Mouse (Mus musculus): ENCODE data around the gene Dock9. TPM values are rescaled to one million over a fixed set of nuclear protein-coding genes. Genes with fewer than 3 reads are reported as not detected.

Dock9 gene
- 5.0 and 5.2 TPM in 2 replicates for polyA plus RNA-seq (2014; fragmentation: Nextera tagmentation; extraction: Ambion mirVana)

DNA sequence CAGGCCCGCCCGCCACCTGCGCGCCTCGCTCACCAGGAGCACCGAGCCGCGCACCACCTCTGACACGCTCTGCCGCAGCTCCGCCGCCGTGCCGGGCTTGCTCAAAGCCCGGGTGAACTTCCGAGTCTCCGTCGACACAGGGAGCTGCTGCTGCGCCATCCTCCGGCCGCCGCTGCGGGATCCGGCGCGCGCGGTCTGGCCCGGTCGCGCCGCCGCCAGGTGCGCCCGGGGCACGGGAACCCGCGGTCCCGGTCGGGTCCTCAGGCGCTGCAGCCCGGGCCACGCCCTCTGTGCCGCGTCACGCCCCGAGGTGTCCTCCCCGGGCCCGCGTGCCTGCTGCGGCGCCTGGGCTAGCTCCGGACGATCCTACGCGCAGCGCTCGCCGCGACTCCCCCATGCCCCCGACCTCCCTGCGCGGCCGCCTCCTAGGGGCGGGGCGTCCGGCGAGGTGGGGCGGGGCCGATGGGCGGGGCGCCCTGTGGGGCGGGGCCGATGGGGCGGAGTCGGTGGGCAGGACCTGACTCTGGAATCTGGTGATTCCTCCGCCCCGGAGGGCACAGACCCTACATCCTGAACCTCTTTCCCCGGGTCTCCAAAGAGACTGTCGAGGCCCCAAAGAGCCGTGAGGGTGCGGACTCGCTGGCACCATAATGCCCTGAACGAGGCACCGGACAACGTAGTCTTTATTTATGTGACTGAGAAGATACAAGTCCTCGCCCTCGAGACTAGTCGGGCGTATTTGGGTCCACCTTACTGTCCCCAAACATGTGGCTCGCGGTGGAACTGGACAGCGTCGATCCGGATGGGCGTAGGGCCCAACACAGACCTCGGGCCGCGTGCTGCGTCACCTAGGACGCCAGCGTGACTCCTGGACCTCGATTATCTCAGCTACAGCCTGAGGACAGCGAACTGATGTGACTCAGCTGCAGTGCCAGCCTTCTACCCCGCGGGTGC is at the start of gene Dock9:
TSS of gene Dock9 (minus strand) at position 381 of the 954 bp plus-strand sequence.
- Histone ChIP-seq H3K9ac (ENCODE audit: low read depth, low read length) (peak within 1 kb of the TSS; percentile 71), H3K4me1 (replicated peaks; ENCODE audit: control insufficient read depth, insufficient read depth, low read length) (peaks cover 17% of the 10 kb centered on the region), H3K9me3 (ENCODE audit: control insufficient read depth, low read length) (no peaks in the 10 kb centered on the region), H3K27me3 (replicated peaks; ENCODE audit: control insufficient read depth, insufficient read depth, low read length) (no peaks in the 10 kb centered on the region; the same call in 1 of the 2 replicates), H3K4me2 (peak within 1 kb of the TSS; percentile 98), H3K27ac (ENCODE audit: low read depth, low read length) (peak within 1 kb of the TSS; percentile 88), H3K36me3 (ENCODE audit: control insufficient read depth, insufficient read depth, low read length) (no peaks in the 10 kb centered on the region), H3K4me3 (ENCODE audit: low read depth, low read length) (peak within 1 kb of the TSS; percentile 64)
- peak; percentile 87 for ATAC-seq (replicated peaks; ENCODE audit: low FRiP score)
- WGBS: under 1% methylated on average over 104 of the region's 106 CpGs
- peak; percentile 98 for DNase-seq (ENCODE audit: low spot score)

DNA sequence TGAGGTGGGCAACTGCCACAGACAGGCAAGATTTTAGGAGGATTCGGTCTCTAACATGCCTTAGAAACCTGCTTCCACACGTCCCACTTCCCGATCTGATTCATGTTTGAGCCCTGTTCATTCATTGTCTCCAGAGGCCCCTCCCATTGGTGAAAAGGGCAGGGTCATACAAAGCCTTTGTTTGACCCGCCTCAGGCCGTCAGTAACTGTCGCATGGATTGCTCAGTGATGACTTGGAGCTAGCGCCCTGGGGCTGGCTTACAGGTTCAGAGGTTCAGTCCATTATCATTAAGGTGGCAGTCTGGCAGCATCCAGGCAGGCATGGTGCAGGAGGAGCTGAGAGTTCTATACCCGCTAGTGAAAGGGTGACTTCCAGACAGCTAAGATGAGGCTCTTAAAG is 46.8 kb upstream of the Dock9 start:
- Histone ChIP-seq H3K4me1 (replicated peaks; ENCODE audit: control insufficient read depth, insufficient read depth, low read length) (no peaks in the 10 kb centered on the region), H3K9me3 (ENCODE audit: control insufficient read depth, low read length) (no peaks in the 10 kb centered on the region), H3K27me3 (replicated peaks; ENCODE audit: control insufficient read depth, insufficient read depth, low read length) (no peaks in the 10 kb centered on the region), H3K4me3 (ENCODE audit: low read depth, low read length) (no peak overlapping the region), H3K27ac (ENCODE audit: low read depth, low read length) (no peak overlapping the region), H3K9ac (ENCODE audit: low read depth, low read length) (no peak overlapping the region), H3K36me3 (ENCODE audit: control insufficient read depth, insufficient read depth, low read length) (no peaks in the 10 kb centered on the region), H3K4me2 (no peak overlapping the region)
- ATAC-seq (replicated peaks; ENCODE audit: low FRiP score) (no peak), DNase-seq (ENCODE audit: low spot score) (no peak)
- WGBS: 65% methylated on average over 8 of the region's 8 CpGs

DNA sequence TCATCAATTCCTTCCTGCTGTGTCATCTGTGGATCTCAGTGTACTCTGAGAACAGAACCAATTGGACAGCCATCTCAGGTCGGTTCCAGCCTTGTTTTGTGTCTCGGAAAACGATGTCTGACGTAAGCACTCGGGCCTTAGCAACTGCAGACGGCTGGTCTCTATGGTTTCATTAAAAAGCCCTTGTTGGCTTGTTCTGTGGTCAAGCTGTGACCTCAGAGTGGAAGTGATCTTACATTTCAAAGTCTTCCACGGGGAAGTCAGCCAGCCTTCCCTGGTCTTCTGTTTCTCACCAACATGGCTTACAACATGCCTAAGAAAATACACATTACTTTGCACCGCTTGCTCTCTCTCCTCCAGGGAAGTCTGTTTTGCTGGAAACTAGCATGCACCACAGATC is 42.6 kb upstream of the Dock9 start:
- H3K9ac ChIP-seq (ENCODE audit: low read depth, low read length): no peak overlapping the region
- no peak for ATAC-seq (replicated peaks; ENCODE audit: low FRiP score)
- peaks cover 5% of the 10 kb centered on the region; the same call in 1 of the 2 replicates for H3K9me3 ChIP-seq (ENCODE audit: control insufficient read depth, low read length)
- no peak overlapping the region for H3K4me2 ChIP-seq
- H3K36me3 ChIP-seq (ENCODE audit: control insufficient read depth, insufficient read depth, low read length): no peaks in the 10 kb centered on the region
- no peaks in the 10 kb centered on the region for H3K4me1 ChIP-seq (replicated peaks; ENCODE audit: control insufficient read depth, insufficient read depth, low read length)
- H3K27ac ChIP-seq (ENCODE audit: low read depth, low read length): no peak overlapping the region
- DNase-seq (ENCODE audit: low spot score): no peak
- H3K27me3 ChIP-seq (replicated peaks; ENCODE audit: control insufficient read depth, insufficient read depth, low read length): no peaks in the 10 kb centered on the region
- WGBS: 74% methylated on average over 8 of the region's 8 CpGs
- H3K4me3 ChIP-seq (ENCODE audit: low read depth, low read length): no peak overlapping the region

DNA sequence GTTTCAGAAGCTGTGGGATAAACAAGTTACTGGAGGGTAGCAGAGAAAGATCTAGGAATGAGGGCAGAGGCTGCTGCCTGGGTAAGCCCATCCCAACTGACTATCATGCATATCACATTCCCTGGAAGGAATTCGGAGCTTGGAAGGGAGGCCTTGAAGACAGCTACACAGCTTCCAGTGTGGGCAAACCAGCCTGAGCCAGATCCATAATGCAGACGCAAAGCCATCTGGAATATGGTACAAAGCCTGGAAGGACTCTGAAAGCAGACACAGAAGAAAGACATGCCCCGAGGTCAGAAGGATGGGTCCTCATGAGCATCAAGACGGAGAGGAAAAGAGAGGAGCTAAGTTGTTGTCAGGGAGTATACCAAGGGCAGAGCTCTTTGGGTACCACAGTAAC is 40.5 kb upstream of the Dock9 start:
- peaks cover 5% of the 10 kb centered on the region; the same call in 1 of the 2 replicates for H3K9me3 ChIP-seq (ENCODE audit: control insufficient read depth, low read length)
- H3K4me3 ChIP-seq (ENCODE audit: low read depth, low read length): no peak overlapping the region
- H3K27ac ChIP-seq (ENCODE audit: low read depth, low read length): no peak overlapping the region
- H3K36me3 ChIP-seq (ENCODE audit: control insufficient read depth, insufficient read depth, low read length): no peaks in the 10 kb centered on the region
- no peak overlapping the region for H3K4me2 ChIP-seq
- WGBS: 89% methylated on average over 4 of the region's 4 CpGs
- H3K27me3 ChIP-seq (replicated peaks; ENCODE audit: control insufficient read depth, insufficient read depth, low read length): no peaks in the 10 kb centered on the region
- DNase-seq (ENCODE audit: low spot score) (no peak), ATAC-seq (replicated peaks; ENCODE audit: low FRiP score) (no peak)
- H3K4me1 ChIP-seq (replicated peaks; ENCODE audit: control insufficient read depth, insufficient read depth, low read length): no peaks in the 10 kb centered on the region
- H3K9ac ChIP-seq (ENCODE audit: low read depth, low read length): no peak overlapping the region

DNA sequence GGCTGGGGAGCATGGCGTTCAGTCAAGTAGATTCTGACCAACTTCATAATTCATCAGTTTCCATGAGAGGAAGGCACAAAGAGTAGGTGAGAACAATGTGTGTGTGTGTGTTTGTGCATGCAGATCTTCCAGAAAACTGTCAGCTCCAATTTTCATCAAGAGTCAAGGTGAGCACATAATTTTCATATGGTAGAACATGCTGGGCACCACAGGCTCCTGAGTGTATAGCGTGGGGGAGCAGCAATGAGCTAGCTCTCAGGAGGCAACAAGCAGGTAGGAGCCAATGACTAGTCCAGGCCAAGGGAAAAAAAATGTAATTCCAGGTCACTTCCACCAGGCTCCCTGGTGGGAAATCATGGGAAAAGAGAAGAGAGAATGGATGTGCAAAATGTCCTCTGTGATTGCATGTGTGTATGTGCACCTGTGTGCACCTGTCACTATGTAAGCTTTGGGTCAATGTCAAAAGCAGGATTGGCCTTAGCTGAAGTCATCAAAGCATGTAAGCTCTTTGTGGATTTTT is 35.4 kb upstream of the Dock9 start:
- WGBS: 72% methylated on average over 2 of the region's 2 CpGs
- no peaks in the 10 kb centered on the region for H3K36me3 ChIP-seq (ENCODE audit: control insufficient read depth, insufficient read depth, low read length)
- H3K4me1 ChIP-seq (replicated peaks; ENCODE audit: control insufficient read depth, insufficient read depth, low read length): no peaks in the 10 kb centered on the region
- DNase-seq (ENCODE audit: low spot score): no peak
- ATAC-seq (replicated peaks; ENCODE audit: low FRiP score): no peak
- H3K27ac ChIP-seq (ENCODE audit: low read depth, low read length): no peak overlapping the region
- no peaks in the 10 kb centered on the region for H3K9me3 ChIP-seq (ENCODE audit: control insufficient read depth, low read length)
- H3K4me3 ChIP-seq (ENCODE audit: low read depth, low read length): no peak overlapping the region
- H3K9ac ChIP-seq (ENCODE audit: low read depth, low read length): no peak overlapping the region
- no peak overlapping the region for H3K4me2 ChIP-seq
- H3K27me3 ChIP-seq (replicated peaks; ENCODE audit: control insufficient read depth, insufficient read depth, low read length): no peaks in the 10 kb centered on the region

DNA sequence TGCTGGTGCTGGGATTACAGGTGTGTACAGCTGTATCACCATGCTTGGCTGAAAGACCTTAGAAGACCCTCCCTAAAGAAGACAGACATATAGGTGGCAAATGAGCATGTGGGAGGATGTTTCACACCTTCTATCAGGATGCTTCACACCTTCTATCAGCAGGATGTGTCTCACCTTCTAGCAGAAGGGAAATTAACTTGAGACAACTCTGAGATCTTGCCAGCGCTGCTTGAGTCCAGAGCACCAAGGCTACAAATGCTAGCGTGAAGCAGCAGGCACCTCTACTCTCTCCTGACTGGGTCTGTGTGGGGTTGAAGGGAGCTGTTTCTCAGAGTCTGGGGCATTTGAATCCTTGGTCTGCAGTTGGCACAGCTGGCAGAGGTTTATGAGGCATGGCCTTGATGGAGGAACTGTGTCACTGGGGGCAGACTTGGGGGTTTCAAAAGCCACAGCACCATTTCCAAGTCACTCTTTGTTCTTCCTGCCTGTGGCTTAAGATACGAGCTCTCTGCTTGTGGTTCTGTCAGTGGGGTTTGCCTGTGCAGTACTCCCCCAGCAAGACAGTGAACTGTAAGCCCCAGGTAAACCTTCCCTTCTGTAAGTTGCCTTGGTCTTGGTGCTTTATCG is 32.3 kb upstream of the Dock9 start:
- Histone ChIP-seq H3K27ac (ENCODE audit: low read depth, low read length) (no peak overlapping the region), H3K27me3 (replicated peaks; ENCODE audit: control insufficient read depth, insufficient read depth, low read length) (no peaks in the 10 kb centered on the region), H3K4me1 (replicated peaks; ENCODE audit: control insufficient read depth, insufficient read depth, low read length) (no peaks in the 10 kb centered on the region), H3K36me3 (ENCODE audit: control insufficient read depth, insufficient read depth, low read length) (no peaks in the 10 kb centered on the region), H3K9ac (ENCODE audit: low read depth, low read length) (no peak overlapping the region), H3K4me3 (ENCODE audit: low read depth, low read length) (no peak overlapping the region), H3K4me2 (no peak overlapping the region), H3K9me3 (ENCODE audit: control insufficient read depth, low read length) (no peaks in the 10 kb centered on the region)
- DNase-seq (ENCODE audit: low spot score) (no peak), ATAC-seq (replicated peaks; ENCODE audit: low FRiP score) (no peak)
- 77% methylated on average over 4 of the region's 4 CpGs for WGBS

DNA sequence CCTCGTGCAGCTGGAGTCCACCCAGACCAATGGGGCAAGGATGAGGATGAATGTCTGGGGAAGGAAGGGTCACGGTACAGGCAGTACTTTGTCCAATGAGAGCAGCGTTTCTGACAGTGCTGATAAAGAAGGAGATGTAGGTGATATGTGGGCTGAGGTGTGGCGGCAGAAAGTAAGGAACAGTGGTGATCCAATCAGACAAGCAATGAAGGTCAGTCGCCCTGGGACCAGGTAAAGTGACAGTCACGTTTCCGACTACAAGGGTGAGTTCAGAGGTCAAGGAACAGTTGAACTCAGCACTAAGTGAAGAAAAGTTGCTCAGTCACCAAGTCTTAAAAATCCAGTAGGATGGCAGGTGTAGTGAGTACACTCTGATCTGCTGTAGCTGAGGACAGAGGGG is 29.5 kb upstream of the Dock9 start:
- no peak overlapping the region for H3K4me2 ChIP-seq
- no peaks in the 10 kb centered on the region for H3K4me1 ChIP-seq (replicated peaks; ENCODE audit: control insufficient read depth, insufficient read depth, low read length)
- no peaks in the 10 kb centered on the region for H3K27me3 ChIP-seq (replicated peaks; ENCODE audit: control insufficient read depth, insufficient read depth, low read length)
- H3K9me3 ChIP-seq (ENCODE audit: control insufficient read depth, low read length): no peaks in the 10 kb centered on the region
- no peak for ATAC-seq (replicated peaks; ENCODE audit: low FRiP score)
- DNase-seq (ENCODE audit: low spot score): no peak
- H3K27ac ChIP-seq (ENCODE audit: low read depth, low read length): no peak overlapping the region
- 77% methylated on average over 7 of the region's 7 CpGs for WGBS
- no peaks in the 10 kb centered on the region for H3K36me3 ChIP-seq (ENCODE audit: control insufficient read depth, insufficient read depth, low read length)
- no peak overlapping the region for H3K4me3 ChIP-seq (ENCODE audit: low read depth, low read length)
- H3K9ac ChIP-seq (ENCODE audit: low read depth, low read length): no peak overlapping the region

DNA sequence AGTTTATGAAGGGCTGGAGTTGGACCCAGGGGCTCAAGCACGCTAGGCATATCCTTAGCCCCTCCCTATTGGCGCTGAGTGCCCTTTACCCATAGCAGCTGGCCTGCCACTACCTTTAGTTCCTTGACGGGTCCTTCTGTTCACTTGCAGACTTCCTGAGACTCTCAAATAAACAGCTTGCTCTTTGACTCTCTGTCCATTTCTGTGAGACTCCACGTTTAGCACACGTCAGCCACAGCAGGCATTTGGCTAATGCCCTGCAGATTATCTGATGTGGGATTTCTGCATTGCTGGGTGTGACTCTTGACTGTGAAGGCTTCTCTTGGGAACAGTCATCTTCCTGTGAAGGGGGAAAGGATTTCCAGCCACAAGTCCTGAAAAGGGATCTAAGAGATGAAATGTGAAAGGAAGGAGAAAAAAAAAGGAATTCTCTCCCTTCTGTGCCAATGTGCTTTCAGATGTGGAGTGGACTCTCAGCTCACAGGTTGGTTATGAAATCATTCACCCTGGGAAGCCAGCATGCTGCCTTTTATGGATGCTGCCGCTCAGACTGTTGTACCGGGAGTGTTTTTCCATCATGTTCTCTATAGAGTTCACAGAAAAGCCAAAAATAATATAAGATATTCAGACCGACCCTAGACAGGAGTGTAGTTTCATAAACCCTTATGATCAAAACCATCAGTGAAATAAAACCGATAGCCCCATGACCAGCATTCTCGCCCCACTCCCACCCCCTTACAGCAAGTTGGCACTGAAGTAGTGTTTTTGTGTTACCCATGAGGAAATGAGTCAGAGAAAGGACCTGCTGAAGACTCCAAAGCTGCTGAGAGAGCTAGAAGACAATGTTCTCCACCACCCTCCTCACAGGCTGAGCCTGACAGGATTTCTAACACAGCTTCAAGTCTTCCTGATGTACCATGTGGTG is 28.1 kb upstream of the Dock9 start:
- WGBS: 74% methylated on average over 10 of the region's 10 CpGs
- Histone ChIP-seq H3K4me1 (replicated peaks; ENCODE audit: control insufficient read depth, insufficient read depth, low read length) (no peaks in the 10 kb centered on the region), H3K4me3 (ENCODE audit: low read depth, low read length) (no peak overlapping the region), H3K27me3 (replicated peaks; ENCODE audit: control insufficient read depth, insufficient read depth, low read length) (no peaks in the 10 kb centered on the region), H3K27ac (ENCODE audit: low read depth, low read length) (no peak overlapping the region), H3K9me3 (ENCODE audit: control insufficient read depth, low read length) (no peaks in the 10 kb centered on the region), H3K4me2 (no peak overlapping the region), H3K9ac (ENCODE audit: low read depth, low read length) (no peak overlapping the region), H3K36me3 (ENCODE audit: control insufficient read depth, insufficient read depth, low read length) (no peaks in the 10 kb centered on the region)
- ATAC-seq (replicated peaks; ENCODE audit: low FRiP score) (no peak), DNase-seq (ENCODE audit: low spot score) (no peak)
